Mouse (Mus musculus): ENCODE data around the gene Tbc1d4. TPM values are rescaled to one million over a fixed set of nuclear protein-coding genes. Genes with fewer than 3 reads are reported as not detected.
A peak's percentile ranks its signal among the peaks of the same experiment; 100 is the strongest.

The Tbc1d4 gene
- total and polyA plus RNA-seq, 3 experiments: not detected

DNA sequence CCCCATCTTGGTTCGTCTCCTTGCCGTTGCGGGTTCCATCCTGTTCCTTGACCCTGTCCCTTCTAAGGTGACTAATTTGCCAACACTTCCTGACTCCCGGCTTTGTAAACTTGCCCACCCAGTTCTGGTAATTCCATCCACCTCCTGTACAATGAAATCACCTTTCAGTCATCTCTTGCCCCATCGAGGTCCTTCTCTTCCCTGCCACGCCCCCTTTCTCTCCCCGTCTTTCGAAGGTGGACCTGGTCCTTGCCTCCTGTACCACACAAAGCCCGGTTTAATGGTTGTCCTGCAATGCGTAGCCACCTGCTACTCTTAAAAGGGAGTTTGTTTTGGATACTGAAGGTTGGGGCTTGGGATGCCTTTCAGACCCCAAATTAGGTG is 45.5 kb upstream of the Tbc1d4 start:
- peaks cover 7 to 11% of the 10 kb centered on the region in 2 experiments; a peak in 3 of 4 replicates for H3K4me1 ChIP-seq (ENCODE audit: control insufficient read depth in 1 of 2, insufficient read depth in 2 of 2, low read length in 2 of 2)
- H3K4me3 ChIP-seq (ENCODE audit: control insufficient read depth in 1 of 2, insufficient read depth in 1 of 2, low read depth in 2 of 2, low read length in 2 of 2): peak overlapping the region; percentile 80 to 87
- no peak overlapping the region for H3K27ac ChIP-seq (ENCODE audit: control insufficient read depth, low read depth, low read length)
- no peaks in the 10 kb centered on the region for H3K9me3 ChIP-seq (replicated peaks; ENCODE audit: insufficient read depth, low read length)
- H3K79me2 ChIP-seq (ENCODE audit: control insufficient read depth, insufficient read depth, low read length, poor library complexity): peaks cover 13% of the 10 kb centered on the region
- H3K27me3 ChIP-seq (ENCODE audit: control insufficient read depth in 1 of 2, insufficient read depth in 2 of 2, low read length in 2 of 2): no peaks in the 10 kb centered on the region; a peak in 1 of 4 replicates
- TF ChIP-seq TBP (IDR thresholded peaks at IDR 0.05; ENCODE audit: low read depth, low read length) (no peak), HCFC1 (IDR thresholded peaks at IDR 0.05; ENCODE audit: low read depth, low read length) (no peak), ETS1 (IDR thresholded peaks at IDR 0.05; ENCODE audit: low read depth, low read length) (no peak), GATA1 (IDR thresholded peaks at IDR 0.05; ENCODE audit: low read depth, low read length) (no peak), JUND (IDR thresholded peaks at IDR 0.05; ENCODE audit: low read depth, low read length) (no peak), POLR2AphosphoS5 (IDR thresholded peaks at IDR 0.05; ENCODE audit: borderline replicate concordance, low read depth, low read length) (no peak), ZMIZ1 (IDR thresholded peaks at IDR 0.05; ENCODE audit: low read depth, low read length) (no peak), ZC3H11A (IDR thresholded peaks at IDR 0.05; ENCODE audit: low read depth, low read length) (no peak), MAX (IDR thresholded peaks at IDR 0.05; ENCODE audit: low read length) (no peak), TCF12 (IDR thresholded peaks at IDR 0.05; ENCODE audit: low read depth, low read length) (no peak), USF2 (IDR thresholded peaks at IDR 0.05; ENCODE audit: borderline replicate concordance in 1 of 2, insufficient read depth in 1 of 2, low read depth in 1 of 2, low read length in 2 of 2) (no peak), MXI1 (IDR thresholded peaks at IDR 0.05; ENCODE audit: low read depth, low read length) (no peak), USF1 (IDR thresholded peaks at IDR 0.05; ENCODE audit: low read depth, low read length) (no peak), ZKSCAN1 (IDR thresholded peaks at IDR 0.05; ENCODE audit: low read depth, low read length) (no peak), E2F4 (IDR thresholded peaks at IDR 0.05; ENCODE audit: borderline replicate concordance, low read depth, low read length) (no peak), NELFE (IDR thresholded peaks at IDR 0.05; ENCODE audit: low read depth, low read length) (no peak), MYC (IDR thresholded peaks at IDR 0.05; ENCODE audit: low read depth, low read length) (no peak), CHD2 (IDR thresholded peaks at IDR 0.05; ENCODE audit: low read length) (no peak), NRF1 (IDR thresholded peaks at IDR 0.05; ENCODE audit: insufficient read depth, low read depth, low read length, poor library complexity, severe bottlenecking) (no peak), ELF1 (IDR thresholded peaks at IDR 0.05; ENCODE audit: low read depth, low read length) (no peak)
- peak overlapping the region; percentile 88 for H3K9ac ChIP-seq (ENCODE audit: control insufficient read depth, low read depth, low read length, poor library complexity, severe bottlenecking)
- peak; percentile 36 for DNase-seq (ENCODE audit: low read depth, low spot score)
- peaks cover 0 to 18% of the 10 kb centered on the region in 2 experiments; a peak in 2 of 4 replicates for H3K36me3 ChIP-seq (ENCODE audit: control insufficient read depth in 1 of 2, insufficient read depth in 2 of 2, low read length in 2 of 2)

All from MEL (cell line).